Mouse (Mus musculus) cerebellum, adult 2 months (tissue): ENCODE measurements at regions not wholly inside any gene's neighbourhood (a gene's known extent, or its start where the extent isn't known, plus 50 kb on each side); places are given as distances from the start of the nearest gene placed in this dataset.

Source experiments
- CTCF ChIP-seq: fragments of 200-500 bp; IDR thresholded peaks from 2 replicates; pipeline ENCODE4 v1.5.1; 2011; ENCODE audit warnings: low read depth, mild to moderate bottlenecking, control low read depth, low read length, moderate library complexity, borderline replicate concordance; ENCODE audit not compliant: insufficient read depth
- POLR2A ChIP-seq: fragments of 200-500 bp; IDR thresholded peaks from 2 replicates; pipeline ENCODE4 v1.6.1; 2011; ENCODE audit warnings: low read length, control low read depth, borderline replicate concordance; ENCODE audit not compliant: insufficient read depth

DNA sequence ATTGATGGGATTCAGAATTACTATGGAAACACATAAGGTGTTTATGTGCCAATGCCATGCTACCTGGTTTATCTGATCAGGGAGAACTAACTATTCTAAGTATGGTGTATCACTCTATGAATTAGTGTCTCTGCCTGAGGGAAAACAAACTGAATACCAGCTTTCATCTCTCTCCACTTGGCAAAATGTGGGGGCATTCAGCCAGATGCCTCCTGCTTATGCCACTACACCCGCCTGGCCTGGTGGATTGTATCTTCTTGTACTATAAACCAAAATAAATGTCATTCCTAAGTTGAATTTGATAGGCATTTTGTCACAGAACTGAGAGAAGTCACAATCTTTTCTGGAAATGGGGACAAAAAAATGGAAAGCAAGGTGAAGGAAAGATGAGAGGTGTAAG is 450.6 kb downstream of the Nuf2 start:
- TF ChIP-seq CTCF, result no peak
- TF ChIP-seq POLR2A, result no peak
